Mouse (Mus musculus): Measurements from ENCODE around the gene Stard13. TPM values are rescaled to one million over a fixed set of nuclear protein-coding genes. Genes with fewer than 3 reads are reported as not detected.

Stard13 gene
- polyA plus RNA-seq, 1 experiment, result 1.9 TPM

DNA sequence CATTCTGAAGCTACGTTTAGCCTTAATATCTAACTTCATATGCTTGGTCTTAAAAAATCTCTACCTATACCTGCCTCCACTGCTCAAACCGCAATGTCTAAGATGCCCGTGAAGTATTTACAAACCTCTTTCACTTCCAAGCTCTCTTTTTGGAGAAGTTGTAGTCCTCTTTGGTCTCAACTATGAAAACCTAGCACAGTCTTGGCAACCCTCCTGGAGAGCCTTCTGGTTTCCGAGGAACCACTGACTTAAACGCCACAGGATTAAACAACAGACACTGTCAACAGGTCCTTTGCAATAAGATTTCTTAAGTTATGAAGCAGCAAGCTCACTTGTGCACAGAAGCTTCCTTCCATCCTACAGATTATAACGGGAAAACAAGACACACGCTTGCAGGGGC is 1.8 kb downstream of the Stard13 start:
- H3K4me3 ChIP-seq (ENCODE audit: control insufficient read depth, insufficient read depth, low read length), result no peak overlapping the region
- H3K27ac ChIP-seq (ENCODE audit: control insufficient read depth, insufficient read depth, low read length), result no peak overlapping the region
- no peaks in the 10 kb centered on the region for H3K4me1 ChIP-seq (replicated peaks; ENCODE audit: control insufficient read depth, insufficient read depth, low read length)
- no peak for DNase-seq
- no peak for TF ChIP-seq CTCF (IDR thresholded peaks at IDR 0.05; ENCODE audit: borderline replicate concordance, control insufficient read depth, extremely low read depth, insufficient read depth, low read length, poor library complexity)
- no peak for TF ChIP-seq POLR2A (IDR thresholded peaks at IDR 0.05; ENCODE audit: control insufficient read depth, extremely low read depth, insufficient read depth, low read length, poor library complexity)
- 97% methylated on average over 7 of the region's 7 CpGs for WGBS
- H3K27me3 ChIP-seq (ENCODE audit: control insufficient read depth, insufficient read depth, low read length), result no peaks in the 10 kb centered on the region; the same call in 1 of the 2 replicates
- no peaks in the 10 kb centered on the region for H3K36me3 ChIP-seq (ENCODE audit: control insufficient read depth, insufficient read depth, low read length)

DNA sequence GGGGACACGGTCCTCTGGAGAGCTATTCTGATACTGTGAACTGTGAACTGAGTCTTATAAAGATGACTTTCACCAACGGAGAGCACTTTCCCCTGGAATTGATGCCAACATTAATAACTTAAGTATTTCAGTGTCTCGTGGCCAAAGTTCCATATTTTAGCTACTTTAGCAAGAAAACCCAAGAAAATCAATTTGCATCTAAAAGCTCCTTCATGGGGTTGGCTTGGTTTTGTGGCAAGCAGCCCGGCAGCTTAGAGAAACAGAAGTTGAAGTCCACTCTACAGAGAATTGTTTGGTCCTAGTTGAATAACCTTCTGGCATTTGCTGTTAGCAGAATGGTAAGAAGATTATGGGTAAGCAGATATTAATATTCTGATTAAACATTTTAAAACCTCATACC is 2.2 kb downstream of the Stard13 start:
- Histone ChIP-seq H3K4me3 (ENCODE audit: control insufficient read depth, insufficient read depth, low read length) (no peak overlapping the region), H3K27me3 (ENCODE audit: control insufficient read depth, insufficient read depth, low read length) (no peaks in the 10 kb centered on the region; the same call in 1 of the 2 replicates), H3K4me1 (replicated peaks; ENCODE audit: control insufficient read depth, insufficient read depth, low read length) (no peaks in the 10 kb centered on the region), H3K27ac (ENCODE audit: control insufficient read depth, insufficient read depth, low read length) (no peak overlapping the region), H3K36me3 (ENCODE audit: control insufficient read depth, insufficient read depth, low read length) (no peaks in the 10 kb centered on the region)
- DNase-seq, result no peak
- 91% methylated on average over 4 of the region's 4 CpGs for WGBS
- TF ChIP-seq POLR2A (IDR thresholded peaks at IDR 0.05; ENCODE audit: control insufficient read depth, extremely low read depth, insufficient read depth, low read length, poor library complexity), result no peak
- no peak for TF ChIP-seq CTCF (IDR thresholded peaks at IDR 0.05; ENCODE audit: borderline replicate concordance, control insufficient read depth, extremely low read depth, insufficient read depth, low read length, poor library complexity)

DNA sequence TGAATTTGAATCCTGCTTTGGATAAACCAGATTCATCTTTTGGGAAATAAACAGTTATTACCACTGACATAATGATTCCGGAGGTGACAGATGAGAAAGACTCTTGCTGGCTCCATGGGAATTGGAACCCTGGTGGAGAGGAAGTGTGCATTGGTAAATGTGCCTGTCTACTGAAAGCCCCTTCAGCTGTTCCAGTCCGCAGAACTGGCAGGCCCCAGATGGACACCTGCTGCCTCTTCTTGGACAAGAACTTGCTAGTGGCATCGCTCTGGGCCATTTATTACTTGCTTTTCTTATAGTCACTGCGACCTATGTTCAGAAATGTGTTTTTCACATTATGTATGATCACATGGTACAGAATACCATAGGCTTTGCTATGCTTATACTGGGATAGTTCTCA is 3.2 kb downstream of the Stard13 start:
- no peaks in the 10 kb centered on the region for H3K36me3 ChIP-seq (ENCODE audit: control insufficient read depth, insufficient read depth, low read length)
- H3K27me3 ChIP-seq (ENCODE audit: control insufficient read depth, insufficient read depth, low read length), result no peaks in the 10 kb centered on the region; the same call in 1 of the 2 replicates
- no peaks in the 10 kb centered on the region for H3K4me1 ChIP-seq (replicated peaks; ENCODE audit: control insufficient read depth, insufficient read depth, low read length)
- H3K4me3 ChIP-seq (ENCODE audit: control insufficient read depth, insufficient read depth, low read length), result no peak overlapping the region
- TF ChIP-seq POLR2A (IDR thresholded peaks at IDR 0.05; ENCODE audit: control insufficient read depth, extremely low read depth, insufficient read depth, low read length, poor library complexity), result no peak
- no peak for TF ChIP-seq CTCF (IDR thresholded peaks at IDR 0.05; ENCODE audit: borderline replicate concordance, control insufficient read depth, extremely low read depth, insufficient read depth, low read length, poor library complexity)
- DNase-seq, result no peak
- H3K27ac ChIP-seq (ENCODE audit: control insufficient read depth, insufficient read depth, low read length), result no peak overlapping the region
- 95% methylated on average over 4 of the region's 4 CpGs for WGBS

DNA sequence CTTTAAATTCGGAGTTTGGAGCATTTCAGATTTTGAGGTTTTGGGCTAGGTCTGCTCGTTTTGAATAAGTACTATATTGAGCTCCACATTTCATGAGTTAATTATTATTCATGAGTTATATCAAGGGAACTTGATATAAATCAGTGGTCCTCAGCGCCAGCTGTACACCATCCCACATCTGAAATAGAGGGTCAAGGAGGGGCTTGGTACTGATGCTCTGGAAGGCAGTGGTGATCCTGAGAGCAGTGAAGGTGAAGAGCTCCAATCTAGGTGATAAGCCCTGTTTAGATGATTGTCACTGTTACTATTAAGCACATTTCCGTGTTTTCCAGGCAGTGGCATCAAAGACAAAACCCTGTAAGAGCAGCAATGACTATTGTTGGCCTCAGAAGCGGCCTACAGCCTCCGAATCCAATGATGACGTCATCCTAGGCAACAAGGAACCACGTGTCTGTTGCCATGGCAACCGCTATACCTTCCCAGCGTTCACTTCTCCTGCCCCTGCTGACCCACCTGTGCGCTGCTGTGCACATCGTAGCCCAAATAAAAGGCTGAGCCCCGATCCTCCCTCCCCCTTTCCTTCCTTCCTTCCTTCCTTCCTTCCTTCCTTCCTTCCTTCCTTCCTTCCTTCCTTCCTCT is 5.2 kb downstream of the Stard13 start:
- Histone ChIP-seq H3K4me1 (replicated peaks; ENCODE audit: control insufficient read depth, insufficient read depth, low read length) (no peaks in the 10 kb centered on the region), H3K27me3 (ENCODE audit: control insufficient read depth, insufficient read depth, low read length) (no peaks in the 10 kb centered on the region; the same call in 1 of the 2 replicates), H3K4me3 (ENCODE audit: control insufficient read depth, insufficient read depth, low read length) (no peak overlapping the region), H3K27ac (ENCODE audit: control insufficient read depth, insufficient read depth, low read length) (no peak overlapping the region), H3K36me3 (ENCODE audit: control insufficient read depth, insufficient read depth, low read length) (no peaks in the 10 kb centered on the region)
- no peak for DNase-seq
- TF ChIP-seq CTCF (IDR thresholded peaks at IDR 0.05; ENCODE audit: borderline replicate concordance, control insufficient read depth, extremely low read depth, insufficient read depth, low read length, poor library complexity) (no peak), POLR2A (IDR thresholded peaks at IDR 0.05; ENCODE audit: control insufficient read depth, extremely low read depth, insufficient read depth, low read length, poor library complexity) (no peak)
- WGBS, result 86% methylated on average over 13 of the region's 13 CpGs

DNA sequence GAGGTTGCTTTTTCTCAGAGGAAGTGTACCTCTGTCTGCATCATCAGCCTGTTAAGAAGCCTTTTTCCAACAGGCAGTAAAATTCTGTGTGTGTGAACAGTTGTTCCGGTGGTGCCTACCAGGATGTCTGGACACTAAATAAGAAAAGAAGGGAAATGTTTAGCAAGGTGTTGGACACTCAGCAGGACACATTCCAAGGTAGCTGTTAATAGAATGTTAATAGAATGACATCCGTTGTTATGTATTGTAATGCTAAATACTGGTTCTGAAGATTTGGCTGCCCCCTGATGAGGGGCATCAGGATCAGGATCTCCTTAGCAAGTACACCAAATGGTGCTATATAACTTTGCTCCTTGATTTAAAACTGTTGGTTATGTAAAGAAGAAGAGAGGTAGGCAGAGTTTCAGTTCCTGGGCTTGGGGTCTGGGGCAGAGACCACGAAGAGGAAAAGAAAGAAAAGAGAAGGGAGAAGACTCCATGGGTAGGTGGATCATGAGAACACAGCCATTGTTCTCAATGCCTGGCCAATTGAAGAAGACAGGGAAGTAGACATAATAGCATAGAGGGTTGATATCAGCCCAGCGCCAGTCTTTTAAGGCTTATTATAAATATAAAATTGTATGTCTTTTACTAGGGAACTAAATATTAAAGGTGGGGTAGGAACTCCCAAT is 9.8 kb downstream of the Stard13 start:
- Histone ChIP-seq H3K27ac (ENCODE audit: control insufficient read depth, insufficient read depth, low read length) (no peak overlapping the region), H3K4me3 (ENCODE audit: control insufficient read depth, insufficient read depth, low read length) (no peak overlapping the region), H3K36me3 (ENCODE audit: control insufficient read depth, insufficient read depth, low read length) (no peaks in the 10 kb centered on the region), H3K4me1 (replicated peaks; ENCODE audit: control insufficient read depth, insufficient read depth, low read length) (no peaks in the 10 kb centered on the region), H3K27me3 (ENCODE audit: control insufficient read depth, insufficient read depth, low read length) (no peaks in the 10 kb centered on the region)
- TF ChIP-seq POLR2A (IDR thresholded peaks at IDR 0.05; ENCODE audit: control insufficient read depth, extremely low read depth, insufficient read depth, low read length, poor library complexity) (no peak), CTCF (IDR thresholded peaks at IDR 0.05; ENCODE audit: borderline replicate concordance, control insufficient read depth, extremely low read depth, insufficient read depth, low read length, poor library complexity) (no peak)
- DNase-seq, result no peak
- WGBS, result 79% methylated on average over 4 of the region's 4 CpGs

DNA sequence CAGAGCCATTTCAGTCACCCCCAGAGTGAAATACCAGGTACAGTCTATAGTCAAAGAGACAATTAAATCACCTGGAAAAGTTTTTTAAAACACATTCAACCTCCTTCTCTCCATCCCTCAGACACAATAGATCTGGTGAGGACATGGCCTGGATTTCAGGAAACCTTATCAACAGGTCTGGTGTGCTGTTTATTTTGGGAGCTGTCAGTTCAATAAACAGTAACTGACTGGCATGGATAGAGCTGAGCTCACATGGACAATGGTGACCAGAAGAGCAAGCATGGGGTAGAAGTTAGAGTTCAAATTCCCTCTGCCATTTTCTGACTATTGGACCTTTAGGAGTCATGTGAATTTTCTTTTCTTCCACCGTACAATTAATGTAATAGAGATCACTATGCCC is 10.8 kb downstream of the Stard13 start:
- H3K27ac ChIP-seq (ENCODE audit: control insufficient read depth, insufficient read depth, low read length), result no peak overlapping the region
- H3K4me1 ChIP-seq (replicated peaks; ENCODE audit: control insufficient read depth, insufficient read depth, low read length), result no peaks in the 10 kb centered on the region
- 96% methylated on average over 1 of the region's 1 CpGs for WGBS
- no peak for DNase-seq
- no peaks in the 10 kb centered on the region for H3K27me3 ChIP-seq (ENCODE audit: control insufficient read depth, insufficient read depth, low read length)
- H3K36me3 ChIP-seq (ENCODE audit: control insufficient read depth, insufficient read depth, low read length), result no peaks in the 10 kb centered on the region
- TF ChIP-seq POLR2A (IDR thresholded peaks at IDR 0.05; ENCODE audit: control insufficient read depth, extremely low read depth, insufficient read depth, low read length, poor library complexity) (no peak), CTCF (IDR thresholded peaks at IDR 0.05; ENCODE audit: borderline replicate concordance, control insufficient read depth, extremely low read depth, insufficient read depth, low read length, poor library complexity) (no peak)
- no peak overlapping the region for H3K4me3 ChIP-seq (ENCODE audit: control insufficient read depth, insufficient read depth, low read length)

Measured in thymus, adult 2 months (tissue).